Mouse (Mus musculus) Patski (cell line): ENCODE measurements around the gene Gata5. TPM values are rescaled to one million over a fixed set of nuclear protein-coding genes. Genes with fewer than 3 reads are reported as not detected.

Source experiments
- ATAC-seq: fragments of 100-300 bp; one replicate; pipeline ENCODE4 v1.8.0; 2021
- CTCF ChIA-PET: fragments of 350-600 bp; sonication (Branson Sonifier 250); formaldehyde crosslinking; loops from one replicate; lab custom pipeline; 2022; ENCODE audit warnings: inconsistent platforms; lab: Charles Lee
- POLR2A ChIA-PET: fragments of 350-600 bp; sonication (Branson Sonifier 250); formaldehyde crosslinking; loops from one replicate; lab custom pipeline; 2022; ENCODE audit warnings: antibody characterized with exemption, inconsistent platforms; lab: Charles Lee
- DNase-seq: peaks from one replicate; pipeline ENCODE4 v3.0.0-alpha.2; 2011; ENCODE audit warnings: low read depth, low spot score
- H3K27me3 ChIP-seq: fragments of 371-371 bp; one replicate; pipeline ENCODE4 v1.5.1; 2021
- CTCF ChIP-seq: fragments of 100-300 bp; IDR thresholded peaks from one replicate; pipeline ENCODE4 v1.5.1; 2021
- in situ Hi-C: fragments of 300-500 bp; cut with MboI; formaldehyde crosslinking; loops from 3 replicates; pipeline ENCODE4 v1.11.1; 2018; ENCODE audit warnings: low pct_unique_long_range_greater_than_20kb, mixed read lengths
- polyA plus RNA-seq: library from polyadenylated mRNA; unstranded; gene quantifications from one replicate; pipeline ENCODE4 v1.2.3, GENCODE M21; 2021

Gata5 gene
- polyA plus RNA-seq, result not detected

DNA sequence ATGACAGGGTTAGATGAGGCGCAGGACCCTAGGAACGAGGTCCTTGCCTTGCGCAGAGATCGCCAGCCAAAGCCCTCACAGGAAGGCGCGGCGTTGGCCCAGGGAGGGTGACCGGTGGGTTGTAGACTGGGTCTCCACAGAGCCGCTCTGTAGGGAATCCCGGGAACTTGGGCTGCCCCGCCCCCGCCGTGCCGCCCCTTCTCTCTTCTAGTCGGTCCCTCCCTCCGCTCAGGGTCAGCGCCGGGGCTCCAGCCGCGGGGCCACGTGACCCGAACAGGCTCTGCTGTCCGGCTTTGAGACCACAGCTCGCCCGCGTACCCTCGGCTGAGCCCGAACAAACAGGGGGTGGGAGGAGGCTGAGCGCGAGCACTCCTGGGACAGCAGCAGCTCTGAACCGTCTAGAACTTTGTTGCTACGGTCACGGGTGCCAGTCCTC is at the start of gene Gata5:
Gene Gata5 (minus strand): TSS at position 149 of the 436 bp plus-strand sequence.
- TF ChIP-seq CTCF, result no peak
- in situ Hi-C loops, result no loop called here
- no peak for ATAC-seq
- H3K27me3 ChIP-seq, result peaks cover 54% of the 10 kb centered on the region
- POLR2A ChIA-PET, result no interaction called here
- CTCF ChIA-PET, result interaction anchor here (1.2 kb wide), 1 partner anchor 16 kb away, joined by 3 read pairs; no protein-coding TSS in a partner anchor
- DNase-seq, result no peak

- CTCF ChIA-PET, result interaction anchor here (1.2 to 1.4 kb wide), 2 partner anchors 15 to 18 kb away, joined by 3 to 4 read pairs; no protein-coding TSS in a partner anchor
- DNase-seq (no peak), ATAC-seq (no peak)
- in situ Hi-C loops, result no loop called here
- POLR2A ChIA-PET, result no interaction called here
- no peak for TF ChIP-seq CTCF
- H3K27me3 ChIP-seq, result no peaks in the 10 kb centered on the region
Observed at GRCm38 (mm10) chr2:180376730-180377129, 42.2 kb upstream of the Gata5 start.

DNA sequence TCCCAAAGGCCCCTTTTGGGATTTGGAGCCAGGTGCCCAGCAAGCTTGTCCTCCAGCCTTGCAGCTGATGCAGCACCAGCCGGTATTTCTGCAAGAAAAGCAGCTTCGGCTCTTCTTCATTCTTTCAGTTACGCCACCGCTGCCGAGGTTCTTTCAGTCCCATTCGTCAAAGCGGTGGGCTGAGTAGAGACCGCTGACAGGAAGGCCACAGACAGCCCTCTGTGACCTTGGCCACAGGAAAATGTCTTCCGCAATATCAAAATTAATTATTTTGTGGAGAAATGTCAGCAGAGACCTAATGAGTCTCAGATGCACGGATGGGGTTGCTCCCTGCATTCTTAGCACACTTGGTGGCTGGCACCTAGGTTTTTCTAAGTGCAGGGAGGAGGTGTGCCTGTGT is 38.8 kb upstream of the Gata5 start:
- H3K27me3 ChIP-seq, result peaks cover 8% of the 10 kb centered on the region
- DNase-seq (no peak), ATAC-seq (no peak)
- in situ Hi-C loops, result no loop called here
- POLR2A ChIA-PET, result no interaction called here
- no peak for TF ChIP-seq CTCF
- CTCF ChIA-PET, result no interaction called here

DNA sequence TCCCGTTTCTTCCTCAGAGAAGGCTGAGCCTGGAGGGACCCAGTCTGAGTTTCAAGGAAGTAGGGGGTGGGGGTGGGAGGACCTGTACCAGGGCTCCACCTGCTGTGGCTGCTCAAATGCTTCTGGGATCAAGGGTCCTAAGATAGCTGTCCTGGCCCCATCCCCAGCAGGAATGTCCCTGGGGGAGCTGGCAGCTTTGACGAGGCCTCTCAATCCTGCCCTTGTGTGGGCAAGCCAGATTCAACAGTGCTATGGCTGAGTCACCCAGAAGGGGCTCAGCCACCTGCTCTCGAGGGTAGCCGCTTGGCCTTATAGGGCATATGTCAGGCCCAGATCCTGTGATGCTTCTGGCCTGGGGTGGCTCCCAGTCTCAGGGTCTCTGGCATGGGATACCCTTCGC is 33.9 kb upstream of the Gata5 start:
- POLR2A ChIA-PET, result interaction anchor here (1.7 kb wide), 1 partner anchor 18 kb away, joined by 4 read pairs; no protein-coding TSS in a partner anchor
- H3K27me3 ChIP-seq, result peaks cover 8% of the 10 kb centered on the region
- DNase-seq (no peak), ATAC-seq (no peak)
- CTCF ChIA-PET, result interaction anchor here (1.3 to 1.5 kb wide), 2 partner anchors 33 to 93 kb away, joined by 3 to 4 read pairs; no protein-coding TSS in a partner anchor
- in situ Hi-C loops, result no loop called here
- no peak for TF ChIP-seq CTCF

DNA sequence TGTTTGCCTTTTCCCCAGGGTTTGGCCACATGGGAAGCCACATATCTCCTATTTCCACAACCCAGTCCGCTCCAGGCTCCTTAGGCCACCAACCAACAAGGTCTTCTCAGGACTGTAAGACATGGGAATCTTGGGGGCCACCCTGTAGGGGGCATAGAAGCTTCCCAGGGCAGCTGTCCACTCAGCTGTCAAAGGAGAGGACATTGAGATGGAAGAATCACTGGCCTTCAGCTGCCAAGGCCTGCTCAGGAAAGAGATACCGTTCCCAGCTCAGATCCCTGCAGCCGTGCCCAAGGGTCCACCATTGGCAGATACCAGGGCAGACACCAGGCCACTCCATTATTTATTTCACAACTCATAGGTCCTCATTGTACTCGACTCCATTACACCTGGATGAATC is 32.9 kb upstream of the Gata5 start:
- CTCF ChIA-PET, result interaction anchor here (1.0 to 1.9 kb wide), 3 partner anchors 9 to 61 kb away, joined by 6 to 8 read pairs (median 7); no protein-coding TSS in a partner anchor
- POLR2A ChIA-PET, result interaction anchor here (1.1 kb wide), 1 partner anchor 75 kb away, joined by 4 read pairs; no protein-coding TSS in a partner anchor
- no peak for TF ChIP-seq CTCF
- DNase-seq (no peak), ATAC-seq (no peak)
- in situ Hi-C loops, result no loop called here
- peaks cover 8% of the 10 kb centered on the region for H3K27me3 ChIP-seq

DNA sequence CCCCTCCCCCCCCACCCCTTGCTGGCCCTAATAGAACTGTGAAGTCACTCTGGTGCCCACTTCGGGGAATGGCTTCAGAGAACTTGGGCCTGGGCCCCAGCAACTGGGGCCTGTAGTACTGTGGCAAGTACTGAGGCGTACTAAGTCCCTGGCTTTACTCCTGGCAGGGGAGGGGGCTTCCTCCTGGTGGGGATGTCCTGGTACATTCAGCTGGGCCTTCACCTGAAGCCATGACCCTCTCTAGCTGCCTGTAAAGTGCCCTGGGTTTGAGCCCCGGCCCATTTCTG is 28.9 kb upstream of the Gata5 start:
- no peaks in the 10 kb centered on the region for H3K27me3 ChIP-seq
- ChIA-PET POLR2A (interaction anchor here (0.6 kb wide), 1 partner anchor 24 kb away, joined by 3 read pairs; no protein-coding TSS in a partner anchor), CTCF (interaction anchor here (2.5 to 9.7 kb wide), 2 partner anchors 10 to 68 kb away, joined by 10 to 84 read pairs; no protein-coding TSS in a partner anchor)
- no peak for TF ChIP-seq CTCF
- no peak for ATAC-seq
- in situ Hi-C loops, result no loop called here
- DNase-seq, result no peak

- in situ Hi-C loops, result no loop called here
- H3K27me3 ChIP-seq, result no peaks in the 10 kb centered on the region
- ATAC-seq (no peak), DNase-seq (no peak)
- no peak for TF ChIP-seq CTCF
- ChIA-PET POLR2A (no interaction called here), CTCF (interaction anchor here (2.5 to 9.7 kb wide), 2 partner anchors 10 to 69 kb away, joined by 10 to 84 read pairs; no protein-coding TSS in a partner anchor)
Observed at GRCm38 (mm10) chr2:180362585-180363433, 28.3 kb upstream of the Gata5 start.

DNA sequence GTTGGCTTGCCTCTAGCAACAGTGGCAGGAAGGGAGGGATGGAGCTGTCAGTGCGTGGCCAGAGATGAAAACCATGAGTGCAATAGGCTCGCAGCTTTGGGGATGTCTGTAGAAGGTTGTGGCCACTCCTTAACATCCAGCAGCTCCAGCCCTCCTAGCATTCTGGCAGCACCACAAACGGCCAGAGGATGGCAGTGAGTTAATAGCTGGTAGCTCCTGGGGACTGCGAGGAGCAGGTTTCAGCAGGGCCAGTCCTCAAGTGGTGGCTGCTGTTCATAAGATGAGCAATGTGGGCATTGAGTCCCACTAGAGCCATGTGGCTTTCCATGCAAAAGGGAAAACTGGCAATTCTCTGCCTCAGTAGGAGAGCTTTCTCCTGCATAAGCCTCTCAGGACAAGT is 24.6 kb upstream of the Gata5 start:
- no peak for DNase-seq
- POLR2A ChIA-PET, result no interaction called here
- peak; percentile 51 for ATAC-seq
- no peaks in the 10 kb centered on the region for H3K27me3 ChIP-seq
- in situ Hi-C loops, result no loop called here
- TF ChIP-seq CTCF, result no peak
- CTCF ChIA-PET, result interaction anchor here (0.7 to 9.7 kb wide), 12 partner anchors 8 to 210 kb away, joined by 3 to 84 read pairs (median 4); partner anchors contain the start of gene Slco4a1

GRCm38 (mm10) chr2:180353338-180353737 is 18.8 kb upstream of the Gata5 start:
- POLR2A ChIA-PET, result interaction anchor here (1.3 kb wide), 1 partner anchor 225 kb away, joined by 3 read pairs; no protein-coding TSS in a partner anchor
- in situ Hi-C loops, result loop anchor here (5.0 kb wide), 2 partner anchors 79 to 224 kb away; no protein-coding TSS in a partner anchor
- CTCF ChIA-PET, result interaction anchor here (0.7 to 8.4 kb wide), 15 partner anchors 10 to 228 kb away, joined by 3 to 68 read pairs (median 5); partner anchors contain the start of gene Mrgbp
- ATAC-seq (no peak), DNase-seq (no peak)
- peak; percentile 73 for TF ChIP-seq CTCF
- peaks cover 6% of the 10 kb centered on the region for H3K27me3 ChIP-seq

DNA sequence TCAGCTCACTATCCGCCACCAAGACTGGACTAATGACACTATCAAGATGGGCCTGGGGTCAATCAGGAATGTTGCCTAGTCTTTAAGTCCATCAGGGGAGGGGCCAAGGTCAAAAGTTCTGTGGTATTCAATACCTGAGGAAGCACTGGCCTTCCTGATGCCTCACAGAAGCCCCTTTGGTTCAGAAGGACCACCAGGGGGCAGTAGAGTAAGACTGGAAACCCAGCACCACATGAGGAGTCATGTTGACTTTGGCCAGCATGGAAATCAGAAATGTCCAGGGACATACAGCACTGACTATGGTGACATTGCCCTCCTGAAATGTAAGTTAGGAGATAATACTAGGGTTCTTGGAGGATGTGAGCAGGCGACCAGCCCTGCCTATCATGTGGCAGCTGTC is 16.2 kb upstream of the Gata5 start:
- peaks cover 6% of the 10 kb centered on the region for H3K27me3 ChIP-seq
- CTCF ChIA-PET, result interaction anchor here (0.9 to 8.4 kb wide), 6 partner anchors 16 to 231 kb away, joined by 3 to 68 read pairs (median 4); partner anchors contain the start of gene Gata5
- peak; percentile 81 for TF ChIP-seq CTCF
- POLR2A ChIA-PET, result no interaction called here
- in situ Hi-C loops, result loop anchor here (5.0 kb wide), 2 partner anchors 82 to 227 kb away; no protein-coding TSS in a partner anchor
- ATAC-seq (no peak), DNase-seq (no peak)
